Mouse (Mus musculus) heart, embryonic 16.5 days (tissue): ENCODE data around the gene Nrip2. TPM values are rescaled to one million over a fixed set of nuclear protein-coding genes. Genes with fewer than 3 reads are reported as not detected.

Experiments used
- ATAC-seq: fragments of 200-750 bp; cut with Nextera tagmentation; replicated peaks from 2 replicates; pipeline ENCODE4 v1.8.0; 2017; ENCODE audit warnings: moderate number of reproducible peaks; ENCODE audit not compliant: insufficient read depth, low FRiP score; ENCODE audit errors: extremely low read depth
- H3K27ac ChIP-seq: fragments of 300-500 bp; sonication (generic); 2 replicates; pipeline ENCODE4 v1.5.1; 2014; ENCODE audit warnings: mild to moderate bottlenecking, low read length, control low read depth, moderate library complexity
- H3K27me3 ChIP-seq: fragments of 300-500 bp; sonication (generic); 2 replicates; pipeline ENCODE4 v1.6.1; 2014; ENCODE audit warnings: low read length, mixed read lengths; ENCODE audit not compliant: control insufficient read depth, insufficient read depth
- H3K36me3 ChIP-seq: fragments of 300-500 bp; sonication (generic); 2 replicates; pipeline ENCODE4 v1.6.1; 2014; ENCODE audit not compliant: control insufficient read depth, insufficient read depth
- H3K4me1 ChIP-seq: fragments of 300-500 bp; sonication (generic); 2 replicates; pipeline ENCODE4 v1.6.1; 2014; ENCODE audit warnings: low read length, mixed read lengths; ENCODE audit not compliant: control insufficient read depth, insufficient read depth
- H3K4me2 ChIP-seq: fragments of 300-500 bp; sonication (generic); 2 replicates; pipeline ENCODE4 v1.6.1; 2014; ENCODE audit warnings: low read depth, mild to moderate bottlenecking, control low read depth, low read length
- H3K4me3 ChIP-seq: fragments of 300-500 bp; sonication (generic); 2 replicates; pipeline ENCODE4 v1.5.1; 2014; ENCODE audit warnings: mild to moderate bottlenecking, control low read depth, low read length
- H3K9ac ChIP-seq: fragments of 300-500 bp; sonication (generic); 2 replicates; pipeline ENCODE4 v1.6.1; 2014; ENCODE audit warnings: low read length, control low read depth
- H3K9me3 ChIP-seq: fragments of 300-500 bp; sonication (generic); replicated peaks from 2 replicates; pipeline ENCODE4 v1.6.1; 2016; ENCODE audit warnings: low read length; ENCODE audit not compliant: control insufficient read depth
- WGBS: fragments of 180-500 bp; shearing (Covaris S2); extraction: QIAGEN DNeasy Blood & Tissue Kit; methylation state at CpG from one replicate; pipeline ENCODE4 v1.1.7; 2014; 5-methylcytosine and 5-hydroxymethylcytosine counted together
- polyA plus RNA-seq: library from polyadenylated mRNA; unstranded; fragments of >200 nt; fragmentation: Nextera tagmentation; extraction: Ambion mirVana; gene quantifications from 2 replicates; pipeline ENCODE4 v1.2.1, GENCODE M21; 2015

The Nrip2 gene
- polyA plus RNA-seq, 1 experiment from 2014 or later: 4.1 TPM

DNA sequence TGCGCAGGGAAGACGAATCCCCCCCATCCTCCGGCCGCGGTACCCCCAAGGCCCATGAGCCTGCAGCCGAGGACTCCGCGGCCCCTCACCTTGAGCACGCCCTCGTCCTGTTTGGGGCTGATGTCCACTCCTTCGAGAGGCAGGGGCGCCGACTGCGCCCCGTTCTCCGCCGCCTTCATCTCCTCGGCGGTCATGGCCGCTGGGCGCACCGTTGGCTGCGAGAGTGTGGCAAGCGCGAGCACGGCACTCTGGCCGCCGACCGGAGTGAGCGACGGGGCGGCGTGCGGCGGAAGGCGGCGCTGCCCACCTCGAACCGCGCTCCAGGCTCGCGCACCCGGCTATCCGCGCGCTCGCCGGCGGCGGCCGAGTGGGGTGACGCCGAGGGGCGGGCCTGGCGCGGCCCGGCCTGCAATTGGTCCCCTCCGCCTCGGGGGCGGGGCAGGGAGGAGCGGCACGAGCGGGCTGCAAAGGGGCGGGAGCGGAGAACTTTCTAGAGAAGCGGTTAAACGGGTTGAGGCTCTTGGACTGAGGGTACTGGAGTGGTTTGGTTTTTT lies 39.3 kb downstream of the Nrip2 start, which contains the start of gene Fkbp4:
Gene Fkbp4 (minus strand): TSS at position 361 of the 554 bp plus-strand sequence.
- peaks cover 29% of the 10 kb centered on the region for H3K36me3 ChIP-seq
- no peaks in the 10 kb centered on the region for H3K27me3 ChIP-seq
- H3K27ac ChIP-seq: peak within 1 kb of the TSS; percentile 93
- peak; percentile 90 for ATAC-seq
- H3K9ac ChIP-seq: peak within 1 kb of the TSS; percentile 88
- under 1% methylated on average over 67 of the region's 67 CpGs for WGBS
- peaks cover 29% of the 10 kb centered on the region for H3K4me1 ChIP-seq
- H3K9me3 ChIP-seq: no peaks in the 10 kb centered on the region
- peak within 1 kb of the TSS; percentile 94 for H3K4me2 ChIP-seq
- peak within 1 kb of the TSS; percentile 71 for H3K4me3 ChIP-seq

GRCm38 (mm10) chr6:128438871-128439341 lies 39.8 kb downstream of the Nrip2 start:
- H3K27ac ChIP-seq: peak overlapping the region; percentile 74
- peak overlapping the region; percentile 71 for H3K4me3 ChIP-seq
- peak overlapping the region; percentile 94 for H3K4me2 ChIP-seq
- H3K9ac ChIP-seq: peak overlapping the region; percentile 88
- no peaks in the 10 kb centered on the region for H3K27me3 ChIP-seq
- ATAC-seq: peak; percentile 12
- no peaks in the 10 kb centered on the region for H3K9me3 ChIP-seq
- H3K36me3 ChIP-seq: peaks cover 24% of the 10 kb centered on the region
- H3K4me1 ChIP-seq: peaks cover 29% of the 10 kb centered on the region
- 17% methylated on average over 18 of the region's 18 CpGs for WGBS

GRCm38 (mm10) chr6:128440238-128440637 lies 41.1 kb downstream of the Nrip2 start:
- Histone ChIP-seq H3K4me1 (peaks cover 23% of the 10 kb centered on the region), H3K4me2 (no peak overlapping the region), H3K36me3 (peaks cover 10% of the 10 kb centered on the region), H3K9ac (no peak overlapping the region), H3K9me3 (no peaks in the 10 kb centered on the region), H3K4me3 (no peak overlapping the region), H3K27ac (no peak overlapping the region), H3K27me3 (0 out of 2 replicates have a peak, but pooled peaks cover 1% of the 10 kb centered on the region)
- ATAC-seq: no peak
- WGBS: 93% methylated on average over 2 of the region's 2 CpGs

DNA sequence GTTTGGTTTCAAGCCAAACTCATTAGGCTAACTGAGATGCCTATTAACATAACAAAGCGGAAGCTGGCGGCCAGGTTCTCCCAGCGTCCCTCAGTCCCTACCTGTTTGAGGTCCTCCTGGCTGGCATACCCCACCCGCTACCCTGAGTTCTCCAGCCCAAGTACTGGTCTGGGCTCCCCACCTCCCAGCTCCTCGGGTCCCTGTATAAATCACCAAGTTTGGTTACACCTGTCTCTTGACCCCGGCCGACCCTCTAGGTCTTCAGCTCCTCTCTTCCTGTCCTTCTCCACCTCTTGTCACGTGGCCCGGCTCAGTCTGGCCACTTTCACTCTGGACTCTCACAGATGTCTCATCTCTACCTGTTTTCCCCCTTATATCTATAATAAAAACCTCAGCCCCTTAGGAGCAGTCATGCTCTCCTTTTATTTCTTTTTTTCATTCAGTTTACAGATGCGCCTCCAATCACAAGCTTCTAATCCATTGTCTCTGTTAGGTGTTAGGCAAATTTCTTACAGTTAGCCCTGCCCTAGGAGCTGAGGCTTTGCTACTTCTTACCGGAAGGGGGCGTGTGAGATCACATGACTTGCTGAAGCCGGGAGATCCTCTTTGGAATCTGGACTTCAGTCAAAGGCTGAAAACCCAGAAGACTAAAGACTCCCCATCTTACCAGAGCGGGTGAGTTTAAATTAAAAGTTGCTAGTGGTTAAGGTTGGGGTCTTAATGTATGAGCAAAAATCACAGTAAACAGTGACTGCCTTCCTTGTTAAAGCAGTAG lies 46.9 kb downstream of the Nrip2 start:
- Histone ChIP-seq H3K4me2 (peak overlapping the region; percentile 63), H3K4me3 (peak overlapping the region; percentile 32), H3K27ac (no peak overlapping the region), H3K9me3 (no peaks in the 10 kb centered on the region), H3K27me3 (0 out of 2 replicates have a peak, but pooled peaks cover 2% of the 10 kb centered on the region), H3K36me3 (no peaks in the 10 kb centered on the region), H3K9ac (peak overlapping the region; percentile 18), H3K4me1 (peaks cover 4% of the 10 kb centered on the region)
- WGBS: 17% methylated on average over 14 of the region's 14 CpGs
- ATAC-seq: peak; percentile 55; the same call in 1 of the 2 replicates

- Histone ChIP-seq H3K36me3 (0 out of 2 replicates have a peak, but pooled peaks cover 2% of the 10 kb centered on the region), H3K9me3 (no peaks in the 10 kb centered on the region), H3K27ac (no peak overlapping the region), H3K4me2 (no peak overlapping the region), H3K27me3 (0 out of 2 replicates have a peak, but pooled peaks cover 2% of the 10 kb centered on the region), H3K4me1 (peaks cover 4% of the 10 kb centered on the region), H3K4me3 (no peak overlapping the region), H3K9ac (no peak overlapping the region)
- no peak for ATAC-seq
- 94% methylated on average over 5 of the region's 5 CpGs for WGBS
Measured at GRCm38 (mm10) chr6:128447063-128447462, 48.0 kb downstream of the Nrip2 start.

DNA sequence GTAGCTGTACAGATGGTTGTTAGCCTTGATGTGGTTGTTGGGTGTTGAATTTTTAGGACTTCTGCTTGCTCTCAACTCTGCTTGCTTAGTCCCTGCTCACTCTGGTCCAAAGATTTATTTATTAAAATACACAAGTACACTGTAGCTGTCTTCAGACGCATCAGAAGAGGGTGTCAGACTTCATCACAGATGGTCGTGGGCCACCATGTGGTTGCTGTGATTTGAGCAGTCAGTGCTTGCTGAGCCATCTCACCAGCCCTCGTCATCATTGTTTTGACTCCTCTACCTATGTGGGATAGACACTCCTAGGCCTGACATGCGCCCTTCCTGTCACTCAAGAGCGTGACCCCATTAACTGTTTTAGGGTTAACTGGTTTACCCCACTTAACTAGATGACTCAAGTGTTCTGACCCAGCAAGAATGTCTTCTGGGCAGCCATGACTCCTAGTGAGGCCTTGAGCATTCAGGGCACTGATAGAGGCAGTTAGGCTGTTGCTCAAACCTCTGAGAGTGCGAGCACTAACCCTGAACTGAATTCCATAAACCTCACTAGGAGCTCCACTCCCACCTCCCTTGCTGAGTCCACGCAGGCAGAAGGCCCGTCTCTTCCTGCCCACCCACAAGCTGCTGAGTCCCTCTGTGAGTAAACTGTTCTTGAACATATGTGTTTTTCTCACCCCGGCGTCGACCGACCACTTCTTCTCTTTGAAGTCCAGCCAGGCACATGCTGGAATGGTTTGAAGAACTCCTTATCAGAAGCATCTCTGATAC lies 56.9 kb downstream of the Nrip2 start:
- H3K4me3 ChIP-seq: no peak overlapping the region
- H3K4me1 ChIP-seq: no peaks in the 10 kb centered on the region
- no peaks in the 10 kb centered on the region for H3K27me3 ChIP-seq
- no peak for ATAC-seq
- no peak overlapping the region for H3K9ac ChIP-seq
- H3K4me2 ChIP-seq: no peak overlapping the region
- 0 out of 2 replicates have a peak, but pooled peaks cover 2% of the 10 kb centered on the region for H3K36me3 ChIP-seq
- WGBS: 62% methylated on average over 12 of the region's 12 CpGs
- no peak overlapping the region for H3K27ac ChIP-seq
- no peaks in the 10 kb centered on the region for H3K9me3 ChIP-seq

- Histone ChIP-seq H3K4me2 (no peak overlapping the region), H3K27me3 (no peaks in the 10 kb centered on the region), H3K36me3 (no peaks in the 10 kb centered on the region), H3K27ac (no peak overlapping the region), H3K9me3 (no peaks in the 10 kb centered on the region), H3K9ac (no peak overlapping the region), H3K4me3 (no peak overlapping the region), H3K4me1 (no peaks in the 10 kb centered on the region)
- ATAC-seq: no peak
- 78% methylated on average over 5 of the region's 5 CpGs for WGBS
Measured at GRCm38 (mm10) chr6:128457186-128457585, 58.1 kb downstream of the Nrip2 start.

DNA sequence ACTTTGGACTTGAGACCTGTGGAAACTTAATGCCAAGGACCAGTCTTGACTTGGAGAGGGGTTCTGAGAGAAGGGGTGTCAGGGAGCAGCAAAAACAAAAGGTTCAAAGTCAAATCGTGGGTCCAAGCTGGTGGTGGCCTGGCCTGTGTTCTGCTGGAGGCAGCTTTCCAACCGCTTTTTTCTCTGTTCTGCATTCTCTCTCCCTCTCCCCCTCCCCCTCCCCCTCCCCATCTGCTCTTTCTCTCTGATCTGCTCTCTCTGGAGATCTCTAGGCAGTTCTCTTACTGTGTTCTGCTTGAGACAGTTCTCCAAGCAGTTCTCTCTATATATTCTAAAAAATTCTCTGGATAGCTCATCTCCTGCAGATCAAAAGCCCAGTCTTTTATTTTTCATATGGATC lies 61.2 kb downstream of the Nrip2 start:
- 29% methylated on average over 2 of the region's 2 CpGs for WGBS
- H3K4me2 ChIP-seq: no peak overlapping the region
- H3K36me3 ChIP-seq: no peaks in the 10 kb centered on the region
- no peak overlapping the region for H3K27ac ChIP-seq
- H3K9ac ChIP-seq: no peak overlapping the region
- H3K27me3 ChIP-seq: no peaks in the 10 kb centered on the region
- H3K4me3 ChIP-seq: no peak overlapping the region
- H3K4me1 ChIP-seq: no peaks in the 10 kb centered on the region
- no peaks in the 10 kb centered on the region for H3K9me3 ChIP-seq
- no peak for ATAC-seq
